Mouse (Mus musculus): ENCODE data around the gene Glb1l. TPM values are rescaled to one million over a fixed set of nuclear protein-coding genes. Genes with fewer than 3 reads are reported as not detected.

Gene Glb1l
- polyA plus RNA-seq, 1 experiment from 2014 or later = 47.4 TPM

- 70% methylated on average over 5 of the region's 5 CpGs for WGBS
Observed at GRCm38 (mm10) chr1:75231664-75232152, 21.1 kb upstream of the Glb1l start, which contains the start of gene A630095N17Rik. TSS of gene A630095N17Rik (minus strand) at chr1:75232102.

GRCm38 (mm10) chr1:75231224-75231623, 20.6 kb upstream of the Glb1l start:
- no peak overlapping the region for H3K9ac ChIP-seq (ENCODE audit: low read depth, low read length)
- ATAC-seq (replicated peaks; ENCODE audit: low FRiP score, low read depth) (no peak), DNase-seq (ENCODE audit: low spot score) (no peak)
- H3K9me3 ChIP-seq (replicated peaks; ENCODE audit: low read length) = no peaks in the 10 kb centered on the region
- H3K4me1 ChIP-seq (replicated peaks; ENCODE audit: insufficient read depth, low read length) = no peaks in the 10 kb centered on the region; the same call in 1 of the 2 replicates
- H3K36me3 ChIP-seq (ENCODE audit: insufficient read depth, low read length) = no peaks in the 10 kb centered on the region
- no peak overlapping the region for H3K4me2 ChIP-seq (ENCODE audit: low read length)
- H3K27me3 ChIP-seq (ENCODE audit: insufficient read depth, low read length) = no peaks in the 10 kb centered on the region
- H3K4me3 ChIP-seq (replicated peaks; ENCODE audit: low read depth, low read length) = no peak overlapping the region
- no peak overlapping the region for H3K27ac ChIP-seq
- no peak for TF ChIP-seq CTCF (IDR thresholded peaks at IDR 0.05; ENCODE audit: low read depth)
- 71% methylated on average over 4 of the region's 4 CpGs for WGBS

More at GRCm38 (mm10) chr1:75231664-75232152, 21.1 kb upstream of the Glb1l start, which contains the start of gene A630095N17Rik:
- TF ChIP-seq CTCF (IDR thresholded peaks at IDR 0.05; ENCODE audit: low read depth) = no peak
- Histone ChIP-seq H3K9ac (ENCODE audit: low read depth, low read length) (no peak within 1 kb of the TSS), H3K27ac (no peak within 1 kb of the TSS), H3K9me3 (replicated peaks; ENCODE audit: low read length) (no peaks in the 10 kb centered on the region), H3K4me3 (replicated peaks; ENCODE audit: low read depth, low read length) (no peak within 1 kb of the TSS), H3K36me3 (ENCODE audit: insufficient read depth, low read length) (no peaks in the 10 kb centered on the region), H3K4me2 (ENCODE audit: low read length) (no peak within 1 kb of the TSS), H3K4me1 (replicated peaks; ENCODE audit: insufficient read depth, low read length) (no peaks in the 10 kb centered on the region; the same call in 1 of the 2 replicates), H3K27me3 (ENCODE audit: insufficient read depth, low read length) (no peaks in the 10 kb centered on the region)
- DNase-seq (ENCODE audit: low spot score) (no peak), ATAC-seq (replicated peaks; ENCODE audit: low FRiP score, low read depth) (no peak)

DNA sequence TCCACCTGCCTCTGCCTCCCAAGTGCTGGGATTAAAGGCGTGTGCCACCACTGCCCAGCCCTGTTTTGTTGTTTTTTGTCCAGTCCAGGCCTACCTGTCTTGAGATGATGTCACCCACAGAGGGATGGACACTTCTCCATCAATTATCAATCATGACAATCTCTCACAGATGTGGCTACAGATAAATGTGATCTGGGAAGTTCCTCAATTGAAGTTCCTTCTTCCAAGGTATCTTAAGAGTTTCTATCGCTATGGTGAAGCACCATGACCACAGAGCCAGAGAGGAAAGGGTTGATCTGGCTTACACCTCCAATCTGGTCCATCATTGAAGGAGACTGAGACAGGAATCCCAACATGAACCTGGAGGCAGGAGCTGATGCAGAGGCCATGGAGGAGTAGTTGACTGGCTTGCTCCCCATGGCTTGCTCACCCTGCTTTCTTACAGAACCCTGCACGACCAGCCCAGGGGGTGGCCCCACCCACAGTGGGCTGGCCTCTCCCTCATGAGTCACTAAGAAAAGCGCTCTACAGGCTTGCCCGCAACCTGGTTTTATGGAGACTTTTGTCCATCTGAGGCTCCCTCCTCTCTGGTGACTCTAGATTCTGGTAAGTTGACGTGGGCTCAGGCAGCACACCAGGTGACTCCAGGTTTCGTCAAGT, 19.9 kb upstream of the Glb1l start:
- Histone ChIP-seq H3K36me3 (ENCODE audit: insufficient read depth, low read length) (no peaks in the 10 kb centered on the region), H3K27ac (no peak overlapping the region), H3K27me3 (ENCODE audit: insufficient read depth, low read length) (no peaks in the 10 kb centered on the region), H3K4me2 (ENCODE audit: low read length) (no peak overlapping the region), H3K4me1 (replicated peaks; ENCODE audit: insufficient read depth, low read length) (no peaks in the 10 kb centered on the region), H3K4me3 (replicated peaks; ENCODE audit: low read depth, low read length) (no peak overlapping the region), H3K9me3 (replicated peaks; ENCODE audit: low read length) (no peaks in the 10 kb centered on the region), H3K9ac (ENCODE audit: low read depth, low read length) (no peak overlapping the region)
- no peak for DNase-seq (ENCODE audit: low spot score)
- no peak for TF ChIP-seq CTCF (IDR thresholded peaks at IDR 0.05; ENCODE audit: low read depth)
- ATAC-seq (replicated peaks; ENCODE audit: low FRiP score, low read depth) = no peak
- whole genome bisulfite sequencing = 70% methylated on average over 7 of the region's 7 CpGs

GRCm38 (mm10) chr1:75229158-75229557, 18.5 kb upstream of the Glb1l start:
- Histone ChIP-seq H3K27ac (no peak overlapping the region), H3K4me3 (replicated peaks; ENCODE audit: low read depth, low read length) (no peak overlapping the region), H3K9me3 (replicated peaks; ENCODE audit: low read length) (no peaks in the 10 kb centered on the region), H3K27me3 (ENCODE audit: insufficient read depth, low read length) (no peaks in the 10 kb centered on the region), H3K4me1 (replicated peaks; ENCODE audit: insufficient read depth, low read length) (no peaks in the 10 kb centered on the region), H3K9ac (ENCODE audit: low read depth, low read length) (no peak overlapping the region), H3K4me2 (ENCODE audit: low read length) (no peak overlapping the region), H3K36me3 (ENCODE audit: insufficient read depth, low read length) (no peaks in the 10 kb centered on the region)
- ATAC-seq (replicated peaks; ENCODE audit: low FRiP score, low read depth) (no peak), DNase-seq (ENCODE audit: low spot score) (no peak)
- 61% methylated on average over 4 of the region's 4 CpGs for WGBS
- TF ChIP-seq CTCF (IDR thresholded peaks at IDR 0.05; ENCODE audit: low read depth) = no peak

GRCm38 (mm10) chr1:75227653-75228052, 17.0 kb upstream of the Glb1l start:
- 76% methylated on average over 1 of the region's 1 CpGs for WGBS
- no peak overlapping the region for H3K4me3 ChIP-seq (replicated peaks; ENCODE audit: low read depth, low read length)
- H3K9ac ChIP-seq (ENCODE audit: low read depth, low read length) = no peak overlapping the region
- TF ChIP-seq CTCF (IDR thresholded peaks at IDR 0.05; ENCODE audit: low read depth) = no peak
- ATAC-seq (replicated peaks; ENCODE audit: low FRiP score, low read depth) (no peak), DNase-seq (ENCODE audit: low spot score) (no peak)
- H3K27ac ChIP-seq = no peak overlapping the region
- no peaks in the 10 kb centered on the region for H3K9me3 ChIP-seq (replicated peaks; ENCODE audit: low read length)
- no peaks in the 10 kb centered on the region for H3K27me3 ChIP-seq (ENCODE audit: insufficient read depth, low read length)
- H3K4me1 ChIP-seq (replicated peaks; ENCODE audit: insufficient read depth, low read length) = no peaks in the 10 kb centered on the region
- H3K4me2 ChIP-seq (ENCODE audit: low read length) = no peak overlapping the region
- no peaks in the 10 kb centered on the region for H3K36me3 ChIP-seq (ENCODE audit: insufficient read depth, low read length)

DNA sequence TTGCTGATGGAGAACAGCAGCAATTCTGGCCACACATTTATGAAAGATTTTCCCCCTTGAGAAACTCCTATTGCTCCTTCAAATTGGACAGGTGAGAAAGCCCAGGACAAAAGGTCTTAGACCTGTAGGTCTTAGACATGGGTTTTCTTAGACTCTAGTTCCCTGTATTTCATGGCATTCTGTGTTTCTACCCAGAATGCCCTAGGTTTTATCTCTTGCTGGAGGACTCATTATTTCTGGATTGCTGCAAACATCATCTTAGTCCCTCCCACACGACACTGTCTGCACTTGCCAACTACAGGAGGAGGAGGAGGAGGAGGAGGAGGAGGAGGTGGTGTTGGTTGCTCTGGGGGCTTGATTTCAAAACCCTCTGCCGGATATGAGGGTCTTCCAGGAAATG, 15.5 kb upstream of the Glb1l start:
- H3K4me2 ChIP-seq (ENCODE audit: low read length) = no peak overlapping the region
- no peak for TF ChIP-seq CTCF (IDR thresholded peaks at IDR 0.05; ENCODE audit: low read depth)
- no peaks in the 10 kb centered on the region for H3K9me3 ChIP-seq (replicated peaks; ENCODE audit: low read length)
- ATAC-seq (replicated peaks; ENCODE audit: low FRiP score, low read depth) (no peak), DNase-seq (ENCODE audit: low spot score) (no peak)
- H3K4me1 ChIP-seq (replicated peaks; ENCODE audit: insufficient read depth, low read length) = no peaks in the 10 kb centered on the region
- no peaks in the 10 kb centered on the region for H3K36me3 ChIP-seq (ENCODE audit: insufficient read depth, low read length)
- no peak overlapping the region for H3K27ac ChIP-seq
- WGBS = 41% methylated on average over 2 of the region's 2 CpGs
- no peaks in the 10 kb centered on the region for H3K27me3 ChIP-seq (ENCODE audit: insufficient read depth, low read length)
- no peak overlapping the region for H3K4me3 ChIP-seq (replicated peaks; ENCODE audit: low read depth, low read length)
- no peak overlapping the region for H3K9ac ChIP-seq (ENCODE audit: low read depth, low read length)
